Mouse (Mus musculus) midbrain, embryonic 15.5 days (tissue): ENCODE measurements at regions not wholly inside any gene's neighbourhood (a gene's known extent, or its start where the extent isn't known, plus 50 kb on each side); places are given as distances from the start of the nearest gene placed in this dataset.
"Not testable (repeated sequence)": the region's sequence is repeated elsewhere in the genome, so short reads cannot be mapped to it uniquely, and the experiment has no call there.

Source experiments
- ATAC-seq: fragments of 200-750 bp; cut with Nextera tagmentation; replicated peaks from 2 replicates; pipeline ENCODE4 v1.8.0; 2017; ENCODE audit warnings: moderate TSS enrichment
- H3K27ac ChIP-seq: fragments of 300-500 bp; sonication (generic); 2 replicates; pipeline ENCODE4 v1.5.1; 2015; ENCODE audit warnings: mild to moderate bottlenecking, inconsistent platforms
- H3K27me3 ChIP-seq: fragments of 300-500 bp; sonication (generic); replicated peaks from 2 replicates; pipeline ENCODE4 v1.6.1; 2015; ENCODE audit warnings: inconsistent platforms
- H3K36me3 ChIP-seq: fragments of 300-500 bp; sonication (generic); replicated peaks from 2 replicates; pipeline ENCODE4 v1.6.1; 2015; ENCODE audit warnings: inconsistent platforms
- H3K4me1 ChIP-seq: fragments of 300-500 bp; sonication (generic); 2 replicates; pipeline ENCODE4 v1.6.1; 2015; ENCODE audit warnings: inconsistent platforms
- H3K4me2 ChIP-seq: fragments of 300-500 bp; sonication (generic); 2 replicates; pipeline ENCODE4 v1.6.1; 2015; ENCODE audit warnings: inconsistent platforms, mild to moderate bottlenecking, moderate library complexity
- H3K4me3 ChIP-seq: fragments of 300-500 bp; sonication (generic); 2 replicates; pipeline ENCODE4 v1.5.1; 2015; ENCODE audit warnings: mild to moderate bottlenecking, inconsistent platforms
- H3K9ac ChIP-seq: fragments of 300-500 bp; sonication (generic); 2 replicates; pipeline ENCODE4 v1.6.1; 2015; ENCODE audit warnings: mild to moderate bottlenecking, inconsistent platforms
- H3K9me3 ChIP-seq: fragments of 300-500 bp; sonication (generic); 2 replicates; pipeline ENCODE4 v1.6.1; 2016; ENCODE audit warnings: inconsistent platforms
- WGBS: fragments of 180-500 bp; shearing (Covaris S2); methylation state at CpG from one replicate; pipeline ENCODE4 v1.1.7; 2015; ENCODE audit warnings: mixed read lengths; 5-methylcytosine and 5-hydroxymethylcytosine counted together

- not testable (repeated sequence) for H3K9ac ChIP-seq, ATAC-seq, H3K9me3 ChIP-seq, H3K36me3 ChIP-seq, H3K27ac ChIP-seq, H3K4me3 ChIP-seq, H3K27me3 ChIP-seq, H3K4me2 ChIP-seq, H3K4me1 ChIP-seq
- 85% methylated on average over 7 of the region's 7 CpGs for WGBS
These were observed 80.8 kb upstream of the Gm15446 start for GRCm38 (mm10) chr5:109842186-109842978.

- 87% methylated on average over 2 of the region's 2 CpGs for WGBS
- not testable (repeated sequence) for H3K9ac ChIP-seq, H3K36me3 ChIP-seq, H3K4me1 ChIP-seq, H3K27ac ChIP-seq, H3K9me3 ChIP-seq, H3K27me3 ChIP-seq, ATAC-seq
- Histone ChIP-seq H3K4me3 (peak overlapping the region; percentile 35; the same call in 1 of the 2 replicates), H3K4me2 (peak overlapping the region; percentile 46; the same call in 1 of the 2 replicates)
These were observed 79.0 kb upstream of the Gm15446 start for GRCm38 (mm10) chr5:109844236-109844635.

- Histone ChIP-seq H3K4me3 (peak overlapping the region; percentile 35), H3K27me3 (no peaks in the 10 kb centered on the region), H3K36me3 (no peaks in the 10 kb centered on the region), H3K27ac (no peak overlapping the region), H3K4me1 (no peaks in the 10 kb centered on the region), H3K9ac (no peak overlapping the region), H3K9me3 (no peaks in the 10 kb centered on the region), H3K4me2 (peak overlapping the region; percentile 46)
- WGBS, result 13% methylated on average over 15 of the region's 15 CpGs
- ATAC-seq, result peak; percentile 48; the same call in 1 of the 2 replicates
These were observed 78.4 kb upstream of the Gm15446 start for GRCm38 (mm10) chr5:109844753-109845186.

- H3K27ac ChIP-seq, H3K9ac ChIP-seq, ATAC-seq: not testable (repeated sequence)
These were observed 72.0 kb upstream of the Gm15446 start for GRCm38 (mm10) chr5:109851225-109851624.

GRCm38 (mm10) chr5:109860402-109860801, 62.8 kb upstream of the Gm15446 start:
- no peaks in the 10 kb centered on the region for H3K4me1 ChIP-seq
- no peak overlapping the region for H3K27ac ChIP-seq
- no peak overlapping the region for H3K4me3 ChIP-seq
- no peaks in the 10 kb centered on the region for H3K36me3 ChIP-seq
- 80% methylated on average over 4 of the region's 4 CpGs for WGBS
- no peak for ATAC-seq
- no peak overlapping the region for H3K9ac ChIP-seq
- H3K27me3 ChIP-seq, result no peaks in the 10 kb centered on the region
- H3K4me2 ChIP-seq, result no peak overlapping the region
- H3K9me3 ChIP-seq, result 0 out of 2 replicates have a peak, but pooled peaks cover 2% of the 10 kb centered on the region

More at GRCm38 (mm10) chr5:109851225-109851624, 72.0 kb upstream of the Gm15446 start:
- H3K27me3 ChIP-seq, H3K4me2 ChIP-seq, H3K4me3 ChIP-seq, H3K36me3 ChIP-seq, H3K4me1 ChIP-seq, H3K9me3 ChIP-seq: not testable (repeated sequence)

GRCm38 (mm10) chr5:109864517-109864916, 58.7 kb upstream of the Gm15446 start:
- ATAC-seq, H3K9me3 ChIP-seq, H3K4me1 ChIP-seq, H3K4me3 ChIP-seq, H3K9ac ChIP-seq, H3K27ac ChIP-seq, H3K27me3 ChIP-seq, H3K4me2 ChIP-seq, H3K36me3 ChIP-seq: not testable (repeated sequence)

- Histone ChIP-seq H3K27me3 (no peaks in the 10 kb centered on the region), H3K27ac (no peak overlapping the region), H3K9ac (no peak overlapping the region), H3K4me1 (peaks cover 8% of the 10 kb centered on the region), H3K36me3 (no peaks in the 10 kb centered on the region), H3K9me3 (0 out of 2 replicates have a peak, but pooled peaks cover under 1% of the 10 kb centered on the region), H3K4me2 (peak overlapping the region; percentile 66; the same call in 1 of the 2 replicates), H3K4me3 (no peak overlapping the region)
- 48% methylated on average over 1 of the region's 1 CpGs for WGBS
- ATAC-seq, result no peak
These were observed 57.6 kb upstream of the Gm15446 start for GRCm38 (mm10) chr5:109865628-109866027.

- Histone ChIP-seq H3K27ac (peak overlapping the region; percentile 81), H3K4me2 (peak overlapping the region; percentile 66), H3K4me3 (peak overlapping the region; percentile 74), H3K9ac (peak overlapping the region; percentile 64), H3K4me1 (peaks cover 8% of the 10 kb centered on the region), H3K9me3 (0 out of 2 replicates have a peak, but pooled peaks cover 4% of the 10 kb centered on the region), H3K27me3 (no peaks in the 10 kb centered on the region), H3K36me3 (no peaks in the 10 kb centered on the region)
- under 1% methylated on average over 22 of the region's 22 CpGs for WGBS
- ATAC-seq, result peak; percentile 100
These were observed 56.7 kb upstream of the Gm15446 start for GRCm38 (mm10) chr5:109866337-109867126.

GRCm38 (mm10) chr5:109867221-109867620, 56.0 kb upstream of the Gm15446 start:
- 0 out of 2 replicates have a peak overlapping the region, but pooled peaks have one; percentile 64 for H3K9ac ChIP-seq
- H3K4me3 ChIP-seq, result peak overlapping the region; percentile 74
- H3K9me3 ChIP-seq, H3K27ac ChIP-seq, H3K36me3 ChIP-seq, H3K4me1 ChIP-seq, H3K27me3 ChIP-seq: not testable (repeated sequence)
- peak overlapping the region; percentile 66 for H3K4me2 ChIP-seq
- 0 out of 2 replicates have a peak, but pooled peaks have one; percentile 15 for ATAC-seq
